Mouse (Mus musculus) midbrain, embryonic 14.5 days (tissue): ENCODE data around the gene Cemip2. TPM values are rescaled to one million over a fixed set of nuclear protein-coding genes. Genes with fewer than 3 reads are reported as not detected.
"Not testable (repeated sequence)": the region's sequence is repeated elsewhere in the genome, so short reads cannot be mapped to it uniquely, and the experiment has no call there.

ENCODE experiments used
- ATAC-seq: fragments of 200-750 bp; cut with Nextera tagmentation; 2 replicates; pipeline ENCODE4 v1.8.0; 2017; ENCODE audit warnings: moderate number of reproducible peaks, moderate library complexity; ENCODE audit not compliant: low FRiP score, low TSS enrichment
- DNase-seq: peaks from one replicate; pipeline ENCODE4 v3.0.0-alpha.2; 2015
- H3K27ac ChIP-seq: fragments of 300-500 bp; sonication (generic); replicated peaks from 2 replicates; pipeline ENCODE4 v1.5.1; 2014; ENCODE audit warnings: mild to moderate bottlenecking, low read depth, low read length, moderate library complexity
- H3K27me3 ChIP-seq: fragments of 300-500 bp; sonication (generic); 2 replicates; pipeline ENCODE4 v1.6.1; 2014; ENCODE audit warnings: low read length, control low read depth, mixed read lengths; ENCODE audit not compliant: control insufficient read depth, insufficient read depth
- H3K36me3 ChIP-seq: fragments of 300-500 bp; sonication (generic); 2 replicates; pipeline ENCODE4 v1.6.1; 2014; ENCODE audit warnings: low read length, control low read depth; ENCODE audit not compliant: control insufficient read depth, insufficient read depth
- H3K4me1 ChIP-seq: fragments of 300-500 bp; sonication (generic); 2 replicates; pipeline ENCODE4 v1.6.1; 2014; ENCODE audit warnings: mild to moderate bottlenecking, antibody characterized with exemption, low read length, control low read depth; ENCODE audit not compliant: control insufficient read depth, insufficient read depth
- H3K4me2 ChIP-seq: fragments of 300-500 bp; sonication (generic); 2 replicates; pipeline ENCODE4 v1.6.1; 2014; ENCODE audit warnings: mild to moderate bottlenecking, low read length, moderate library complexity
- H3K4me3 ChIP-seq: fragments of 300-500 bp; sonication (generic); replicated peaks from 2 replicates; pipeline ENCODE4 v1.5.1; 2014; ENCODE audit warnings: low read depth, low read length
- H3K9ac ChIP-seq: fragments of 300-500 bp; sonication (generic); replicated peaks from 2 replicates; pipeline ENCODE4 v1.6.1; 2014; ENCODE audit warnings: mild to moderate bottlenecking, low read length, moderate library complexity
- H3K9me3 ChIP-seq: fragments of 300-500 bp; sonication (generic); 2 replicates; pipeline ENCODE4 v1.6.1; 2016; ENCODE audit warnings: low read length, control low read depth, mixed read lengths; ENCODE audit not compliant: control insufficient read depth
- WGBS: fragments of 180-500 bp; shearing (Covaris S2); extraction: QIAGEN DNeasy Blood & Tissue Kit; methylation state at CpG from one replicate; pipeline ENCODE4 v1.1.7; 2014; 5-methylcytosine and 5-hydroxymethylcytosine counted together
- polyA plus RNA-seq: library from polyadenylated mRNA; unstranded; fragments of >200 nt; fragmentation: Nextera tagmentation; extraction: Ambion mirVana; gene quantifications from 2 replicates; pipeline ENCODE4 v1.2.1, GENCODE M21; 2014

Gene Cemip2
- polyA plus RNA-seq, 1 experiment from 2014 or later, result 53.9 TPM

DNA sequence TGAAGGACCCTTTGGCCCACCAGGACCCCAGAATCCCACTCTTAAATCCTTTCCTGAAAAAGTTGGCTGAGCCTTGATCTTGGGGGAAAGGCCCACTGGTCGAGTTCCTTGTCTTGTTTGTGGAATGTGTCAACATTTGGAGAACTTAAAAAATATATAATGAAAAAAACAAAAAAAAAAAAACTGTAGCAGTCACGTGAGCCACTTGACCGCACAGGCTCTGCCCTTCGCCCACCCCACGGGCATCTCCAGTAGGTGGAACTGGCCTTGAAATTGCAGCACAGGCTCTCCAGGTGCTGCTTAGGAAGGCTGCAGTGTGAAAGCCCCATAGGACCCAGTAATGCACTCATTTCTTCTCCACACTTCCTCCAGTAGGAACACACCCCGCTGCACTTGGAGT, 82.8 kb downstream of the Cemip2 start:
- Histone ChIP-seq H3K4me1 (no peaks in the 10 kb centered on the region), H3K36me3 (peaks cover 32% of the 10 kb centered on the region), H3K4me3 (no peak overlapping the region), H3K9me3 (no peaks in the 10 kb centered on the region), H3K27me3 (no peaks in the 10 kb centered on the region), H3K27ac (no peak overlapping the region), H3K9ac (no peak overlapping the region), H3K4me2 (no peak overlapping the region)
- 94% methylated on average over 6 of the region's 6 CpGs for WGBS
- no peak for ATAC-seq
- no peak for DNase-seq

- ATAC-seq (no peak), DNase-seq (no peak)
- Histone ChIP-seq H3K4me3 (no peak overlapping the region), H3K9ac (no peak overlapping the region), H3K4me1 (no peaks in the 10 kb centered on the region), H3K27ac (no peak overlapping the region), H3K4me2 (no peak overlapping the region), H3K36me3 (peaks cover 17% of the 10 kb centered on the region), H3K27me3 (no peaks in the 10 kb centered on the region), H3K9me3 (no peaks in the 10 kb centered on the region)
- WGBS, result 91% methylated on average over 5 of the region's 5 CpGs
Observed at GRCm38 (mm10) chr19:21862289-21862990, 84.3 kb downstream of the Cemip2 start.

- Histone ChIP-seq H3K9ac (no peak overlapping the region), H3K9me3 (no peaks in the 10 kb centered on the region), H3K27ac (no peak overlapping the region), H3K4me3 (no peak overlapping the region), H3K27me3 (no peaks in the 10 kb centered on the region), H3K4me1 (no peaks in the 10 kb centered on the region), H3K36me3 (peaks cover 10% of the 10 kb centered on the region), H3K4me2 (no peak overlapping the region)
- ATAC-seq (no peak), DNase-seq (no peak)
- 93% methylated on average over 9 of the region's 9 CpGs for WGBS
Observed at GRCm38 (mm10) chr19:21862991-21863931, 85.1 kb downstream of the Cemip2 start.

GRCm38 (mm10) chr19:21865242-21866055, 87.3 kb downstream of the Cemip2 start:
- Histone ChIP-seq H3K4me2 (no peak overlapping the region), H3K27ac (no peak overlapping the region), H3K4me3 (no peak overlapping the region), H3K9me3 (no peaks in the 10 kb centered on the region), H3K9ac (no peak overlapping the region), H3K36me3 (no peaks in the 10 kb centered on the region), H3K4me1 (no peaks in the 10 kb centered on the region), H3K27me3 (no peaks in the 10 kb centered on the region)
- 89% methylated on average over 7 of the region's 7 CpGs for WGBS
- DNase-seq, result no peak
- no peak for ATAC-seq

GRCm38 (mm10) chr19:21866094-21866493, 88.0 kb downstream of the Cemip2 start:
- no peak overlapping the region for H3K9ac ChIP-seq
- no peaks in the 10 kb centered on the region for H3K27me3 ChIP-seq
- H3K27ac ChIP-seq, result no peak overlapping the region
- no peaks in the 10 kb centered on the region for H3K36me3 ChIP-seq
- no peaks in the 10 kb centered on the region for H3K9me3 ChIP-seq
- no peak overlapping the region for H3K4me3 ChIP-seq
- no peaks in the 10 kb centered on the region for H3K4me1 ChIP-seq
- H3K4me2 ChIP-seq, result no peak overlapping the region
- DNase-seq (no peak), ATAC-seq (no peak)

DNA sequence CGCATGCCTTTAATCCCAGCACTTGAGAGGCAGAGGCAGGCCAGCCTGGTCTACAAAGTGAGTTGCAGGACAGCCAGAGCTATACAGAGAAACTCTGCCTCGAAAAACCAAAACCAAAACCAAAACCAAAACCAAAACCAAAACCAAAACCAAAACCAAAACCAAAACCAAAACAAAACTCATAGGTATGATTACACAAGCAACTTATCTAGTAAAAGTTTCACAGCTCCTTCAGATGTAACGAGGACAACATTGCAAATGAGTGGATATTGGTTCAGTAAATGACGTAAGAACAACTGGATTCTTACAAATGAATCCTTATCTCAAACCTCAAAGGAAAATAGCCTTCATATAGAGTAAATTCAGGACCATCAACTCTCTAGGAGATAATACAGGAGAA, 88.6 kb downstream of the Cemip2 start:
- H3K27me3 ChIP-seq, H3K9ac ChIP-seq, H3K9me3 ChIP-seq, H3K27ac ChIP-seq, H3K4me3 ChIP-seq, H3K4me2 ChIP-seq, H3K36me3 ChIP-seq, H3K4me1 ChIP-seq, DNase-seq, ATAC-seq: not testable (repeated sequence)
- 95% methylated on average over 4 of the region's 4 CpGs for WGBS

DNA sequence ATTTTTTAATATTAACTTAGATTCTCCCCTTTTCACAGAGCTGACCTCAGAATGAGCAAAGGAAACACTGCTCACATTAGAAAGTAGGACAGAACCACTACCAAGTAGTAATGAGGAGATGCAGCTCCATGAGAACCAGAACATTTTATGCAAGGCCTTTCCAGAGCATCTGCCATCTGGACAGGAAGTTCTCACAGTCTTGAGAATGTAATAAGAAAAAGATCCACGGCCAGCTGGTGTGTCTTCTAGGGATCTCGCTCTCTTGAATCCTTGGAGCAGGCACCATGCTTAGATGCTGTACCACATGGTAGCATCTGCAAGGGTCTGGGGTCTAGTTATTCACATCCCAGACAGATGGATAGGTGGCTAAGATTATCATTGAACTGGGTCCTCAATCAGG, 90.3 kb downstream of the Cemip2 start:
- H3K9ac ChIP-seq, result no peak overlapping the region
- H3K4me2 ChIP-seq, result no peak overlapping the region
- H3K4me3 ChIP-seq, result no peak overlapping the region
- H3K27me3 ChIP-seq, result no peaks in the 10 kb centered on the region
- DNase-seq, result no peak
- no peaks in the 10 kb centered on the region for H3K4me1 ChIP-seq
- no peaks in the 10 kb centered on the region for H3K36me3 ChIP-seq
- ATAC-seq, result no peak
- H3K27ac ChIP-seq, result no peak overlapping the region
- H3K9me3 ChIP-seq, result no peaks in the 10 kb centered on the region
- WGBS, result 84% methylated on average over 2 of the region's 2 CpGs

GRCm38 (mm10) chr19:21882110-21882940, 104.2 kb downstream of the Cemip2 start:
- ATAC-seq, result no peak
- WGBS, result 11% methylated on average over 8 of the region's 8 CpGs
- Histone ChIP-seq H3K4me1 (no peaks in the 10 kb centered on the region; the same call in 1 of the 2 replicates), H3K36me3 (no peaks in the 10 kb centered on the region), H3K9ac (no peak overlapping the region), H3K27me3 (no peaks in the 10 kb centered on the region), H3K4me2 (no peak overlapping the region), H3K27ac (peak overlapping the region; percentile 32), H3K9me3 (no peaks in the 10 kb centered on the region), H3K4me3 (no peak overlapping the region)
- DNase-seq, result peak; percentile 66
